Mouse (Mus musculus) CD4-positive naive resting alpha-beta T cell, adult 76 days (primary cell): ENCODE results near the gene Lelp1. TPM values are rescaled to one million over a fixed set of nuclear protein-coding genes. Genes with fewer than 3 reads are reported as not detected.

Experiments
- total RNA-seq: library from RNA; stranded (reverse); gene quantifications from one replicate; pipeline ENCODE4 v1.2.4, GENCODE M21; 2023

The Lelp1 gene
- not detected for total RNA-seq

DNA sequence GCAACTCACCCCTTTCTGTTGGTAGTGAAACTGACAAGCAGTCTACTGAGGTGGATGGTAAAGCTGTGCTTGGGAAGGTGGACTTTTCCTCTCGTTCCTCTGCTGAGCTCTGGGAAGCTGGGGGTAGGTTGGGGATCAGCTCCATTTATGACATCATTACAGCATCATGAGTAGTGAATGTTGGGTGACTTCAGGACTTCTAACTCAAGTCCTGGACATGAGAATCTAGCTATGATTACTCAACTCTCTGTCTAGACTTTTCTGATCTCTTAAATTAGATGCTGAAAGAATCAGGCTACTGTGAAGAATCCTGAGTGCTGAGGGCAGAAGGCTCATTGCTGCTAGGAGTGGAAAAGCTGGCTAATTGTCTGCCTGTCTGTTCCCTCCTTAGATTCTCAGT lies at the start of gene Lelp1:
TSS of gene Lelp1 (minus strand) at position 101 of the 400 bp plus-strand sequence.

DNA sequence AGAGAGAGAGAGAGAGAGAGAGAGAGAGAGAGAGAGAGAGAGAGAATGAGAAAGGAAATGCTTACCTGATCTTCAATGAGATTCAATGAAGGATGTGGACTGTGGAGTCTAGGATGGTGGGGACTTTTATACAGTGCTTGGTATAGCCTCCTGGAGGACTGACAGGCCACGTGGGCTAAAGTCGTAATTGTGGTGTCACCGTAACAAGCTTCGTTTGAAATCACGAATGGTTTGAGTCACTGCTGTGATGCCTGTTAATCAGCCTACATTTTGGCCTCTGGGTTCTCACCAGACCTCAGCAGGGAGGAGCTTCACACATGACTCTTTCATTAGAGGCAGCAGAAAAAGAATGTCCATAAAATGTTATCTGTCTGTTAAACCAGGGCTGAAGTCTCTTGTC lies 18.7 kb downstream of the Lelp1 start, which contains the start of gene Prr9:
TSS of gene Prr9 (minus strand) at position 101 of the 400 bp plus-strand sequence.

Other genes with a start within 250 kb of the Lelp1 start
- gene Pglyrp3, start 128.2 kb downstream of the Lelp1 start, total RNA-seq = not detected
- gene Lor, start 59.6 kb downstream of the Lelp1 start, total RNA-seq = not detected
- gene Prr9, start 18.8 kb downstream of the Lelp1 start, total RNA-seq = not detected
- gene Sprr2a1, start 73.1 kb upstream of the Lelp1 start, total RNA-seq = not detected
- not detected for gene Sprr2a2, start 73.2 kb upstream of the Lelp1 start, total RNA-seq
- gene Sprr2a3, start 142.7 kb upstream of the Lelp1 start, total RNA-seq = not detected
- gene Sprr2b, start 173.9 kb upstream of the Lelp1 start, total RNA-seq = not detected
- not detected for gene Sprr2d, start 196.4 kb upstream of the Lelp1 start, total RNA-seq
- gene Sprr2e, start 209.4 kb upstream of the Lelp1 start, total RNA-seq = not detected
- not detected for gene Sprr2f, start 222.4 kb upstream of the Lelp1 start, total RNA-seq
- gene Sprr2h, start 242.9 kb upstream of the Lelp1 start, total RNA-seq = not detected